Mouse (Mus musculus) heart, embryonic 12.5 days (tissue): ENCODE data around the gene Gys2. TPM values are rescaled to one million over a fixed set of nuclear protein-coding genes. Genes with fewer than 3 reads are reported as not detected.

Experiments used
- ATAC-seq: fragments of 200-750 bp; cut with Nextera tagmentation; 2 replicates; pipeline ENCODE4 v1.8.0; 2017; ENCODE audit warnings: moderate TSS enrichment, moderate library complexity; ENCODE audit not compliant: insufficient number of reproducible peaks, low FRiP score
- H3K27ac ChIP-seq: fragments of 300-500 bp; sonication (generic); 2 replicates; pipeline ENCODE4 v1.5.1; 2016; ENCODE audit warnings: mild to moderate bottlenecking, moderate library complexity; ENCODE audit not compliant: poor library complexity, severe bottlenecking
- H3K27me3 ChIP-seq: fragments of 300-500 bp; sonication (generic); replicated peaks from 2 replicates; pipeline ENCODE4 v1.6.1; 2016; ENCODE audit warnings: mild to moderate bottlenecking, moderate library complexity
- H3K36me3 ChIP-seq: fragments of 300-500 bp; sonication (generic); 2 replicates; pipeline ENCODE4 v1.6.1; 2016; ENCODE audit warnings: mild to moderate bottlenecking, moderate library complexity
- H3K4me1 ChIP-seq: fragments of 300-500 bp; sonication (generic); replicated peaks from 2 replicates; pipeline ENCODE4 v1.6.1; 2016; ENCODE audit warnings: mild to moderate bottlenecking
- H3K4me2 ChIP-seq: fragments of 300-500 bp; sonication (generic); 2 replicates; pipeline ENCODE4 v1.6.1; 2016; ENCODE audit warnings: mild to moderate bottlenecking, moderate library complexity
- H3K4me3 ChIP-seq: fragments of 300-500 bp; sonication (generic); 2 replicates; pipeline ENCODE4 v1.5.1; 2016; ENCODE audit warnings: mild to moderate bottlenecking
- H3K9ac ChIP-seq: fragments of 300-500 bp; sonication (generic); 2 replicates; pipeline ENCODE4 v1.6.1; 2016; ENCODE audit warnings: mild to moderate bottlenecking, moderate library complexity
- H3K9me3 ChIP-seq: fragments of 300-500 bp; sonication (generic); replicated peaks from 2 replicates; pipeline ENCODE4 v1.6.1; 2016; ENCODE audit warnings: mild to moderate bottlenecking, moderate library complexity
- WGBS: fragments of 180-500 bp; shearing (Covaris S2); methylation state at CpG from one replicate; pipeline ENCODE4 v1.1.7; 2016; 5-methylcytosine and 5-hydroxymethylcytosine counted together
- polyA plus RNA-seq: library from polyadenylated mRNA; unstranded; fragments of >200 nt; fragmentation: Nextera tagmentation; extraction: Ambion mirVana; gene quantifications from 2 replicates; pipeline ENCODE4 v1.2.1, GENCODE M21; 2016

The Gys2 gene
- polyA plus RNA-seq, 1 experiment from 2014 or later, result 0.40 TPM

GRCm38 (mm10) chr6:142455314-142455996, 17.5 kb downstream of the Gys2 start:
- H3K27me3 ChIP-seq, result no peaks in the 10 kb centered on the region
- H3K4me3 ChIP-seq, result no peak overlapping the region
- WGBS, result 47% methylated on average over 7 of the region's 7 CpGs
- H3K9ac ChIP-seq, result no peak overlapping the region
- 0 out of 2 replicates have a peak, but pooled peaks cover 4% of the 10 kb centered on the region for H3K4me1 ChIP-seq
- H3K9me3 ChIP-seq, result 0 out of 2 replicates have a peak, but pooled peaks cover 2% of the 10 kb centered on the region
- H3K36me3 ChIP-seq, result no peaks in the 10 kb centered on the region
- no peak overlapping the region for H3K27ac ChIP-seq
- 0 out of 2 replicates have a peak overlapping the region, but pooled peaks have one; percentile 2 for H3K4me2 ChIP-seq
- no peak for ATAC-seq

DNA sequence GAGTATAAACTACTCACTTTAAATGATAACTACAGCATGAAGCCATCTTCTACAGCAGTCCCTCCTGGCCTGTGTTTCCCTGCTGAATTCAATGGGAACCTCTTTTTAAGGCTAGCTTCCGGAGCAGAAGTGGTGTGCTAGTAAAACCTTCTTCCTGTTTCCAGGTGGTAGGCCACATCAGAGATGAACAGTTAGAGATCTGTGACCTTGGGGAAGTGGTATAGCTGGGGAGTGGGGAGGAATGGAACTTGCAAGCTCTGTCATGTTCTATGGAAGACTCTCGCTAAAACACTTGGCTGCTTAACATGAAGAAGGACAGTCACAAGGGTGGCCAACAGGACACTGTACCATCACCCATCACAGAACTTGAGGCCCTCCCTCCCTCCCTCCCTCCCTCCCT, 19.6 kb downstream of the Gys2 start:
- H3K4me1 ChIP-seq, result 0 out of 2 replicates have a peak, but pooled peaks cover 4% of the 10 kb centered on the region
- H3K9me3 ChIP-seq, result 0 out of 2 replicates have a peak, but pooled peaks cover 2% of the 10 kb centered on the region
- no peak overlapping the region for H3K27ac ChIP-seq
- ATAC-seq, result no peak
- no peaks in the 10 kb centered on the region for H3K36me3 ChIP-seq
- no peak overlapping the region for H3K4me2 ChIP-seq
- 60% methylated on average over 2 of the region's 2 CpGs for WGBS
- no peak overlapping the region for H3K4me3 ChIP-seq
- no peaks in the 10 kb centered on the region for H3K27me3 ChIP-seq
- H3K9ac ChIP-seq, result no peak overlapping the region

DNA sequence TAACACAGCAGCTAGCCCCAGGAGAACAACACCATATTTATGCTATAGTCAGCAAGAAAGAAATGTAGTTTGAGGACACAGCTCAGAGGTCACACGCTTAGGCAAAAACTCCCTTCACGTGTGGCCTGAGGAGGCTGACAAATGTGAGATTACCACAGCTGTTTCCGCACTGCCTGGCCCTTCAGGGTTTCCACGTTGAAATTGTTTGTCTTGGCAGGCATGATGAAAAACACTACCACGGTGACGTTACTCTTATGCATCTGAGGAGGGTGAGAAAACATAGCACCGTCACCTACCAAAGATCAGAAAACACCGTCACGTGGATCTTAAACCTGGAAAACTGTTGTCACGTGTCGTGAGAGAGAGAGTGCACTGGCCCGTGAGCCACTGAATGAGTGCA, 21.5 kb downstream of the Gys2 start:
- H3K4me1 ChIP-seq, result 0 out of 2 replicates have a peak, but pooled peaks cover 4% of the 10 kb centered on the region
- ATAC-seq, result peak; percentile 71
- H3K27ac ChIP-seq, result no peak overlapping the region
- H3K9ac ChIP-seq, result no peak overlapping the region
- no peaks in the 10 kb centered on the region for H3K36me3 ChIP-seq
- H3K4me3 ChIP-seq, result no peak overlapping the region
- 0 out of 2 replicates have a peak, but pooled peaks cover 2% of the 10 kb centered on the region for H3K9me3 ChIP-seq
- no peaks in the 10 kb centered on the region for H3K27me3 ChIP-seq
- 61% methylated on average over 12 of the region's 12 CpGs for WGBS
- H3K4me2 ChIP-seq, result no peak overlapping the region

DNA sequence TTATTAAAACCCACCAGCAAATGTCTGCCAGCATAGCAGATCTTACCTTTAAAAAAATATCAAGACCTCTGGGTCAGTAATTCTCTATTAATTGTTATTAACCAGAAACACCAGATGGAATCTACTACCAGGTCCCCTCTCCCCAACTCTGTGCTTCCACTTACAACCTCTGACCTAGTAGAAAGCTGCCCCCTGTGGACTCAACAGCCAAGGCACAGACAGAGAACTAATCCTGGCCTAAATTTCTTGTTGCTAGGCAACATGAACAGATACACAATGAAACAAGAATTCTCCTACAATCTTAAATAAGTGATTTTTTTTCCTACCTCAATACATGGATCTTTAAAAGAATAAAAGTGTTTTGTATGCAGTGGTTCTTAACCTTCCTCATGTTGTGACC, 43.8 kb downstream of the Gys2 start:
- Histone ChIP-seq H3K36me3 (no peaks in the 10 kb centered on the region), H3K9me3 (no peaks in the 10 kb centered on the region), H3K4me3 (no peak overlapping the region), H3K9ac (no peak overlapping the region), H3K4me2 (no peak overlapping the region), H3K4me1 (no peaks in the 10 kb centered on the region), H3K27me3 (no peaks in the 10 kb centered on the region), H3K27ac (no peak overlapping the region)
- ATAC-seq, result no peak

DNA sequence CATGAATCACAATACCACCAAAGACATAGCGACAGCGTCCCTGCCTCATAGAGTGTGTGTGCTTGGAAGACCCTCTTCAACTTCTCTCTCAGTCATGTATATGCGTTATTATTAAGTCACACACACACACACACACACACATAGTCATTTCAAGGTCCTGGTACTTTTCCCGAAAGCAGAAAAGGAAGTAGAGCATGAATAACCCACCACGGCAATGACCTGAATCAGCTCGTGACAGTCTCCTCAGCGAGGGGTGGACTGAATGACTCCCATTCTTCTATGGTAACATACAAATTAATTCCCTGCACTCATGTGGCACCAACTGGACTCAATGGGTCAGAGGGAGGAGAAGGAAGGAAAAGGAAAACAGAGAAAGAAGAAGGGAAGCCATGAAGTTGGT, 47.9 kb downstream of the Gys2 start:
- Histone ChIP-seq H3K36me3 (no peaks in the 10 kb centered on the region), H3K4me3 (no peak overlapping the region), H3K27ac (no peak overlapping the region), H3K9me3 (no peaks in the 10 kb centered on the region), H3K27me3 (no peaks in the 10 kb centered on the region), H3K9ac (no peak overlapping the region), H3K4me2 (no peak overlapping the region), H3K4me1 (no peaks in the 10 kb centered on the region)
- ATAC-seq, result no peak
- WGBS, result 70% methylated on average over 7 of the region's 7 CpGs

DNA sequence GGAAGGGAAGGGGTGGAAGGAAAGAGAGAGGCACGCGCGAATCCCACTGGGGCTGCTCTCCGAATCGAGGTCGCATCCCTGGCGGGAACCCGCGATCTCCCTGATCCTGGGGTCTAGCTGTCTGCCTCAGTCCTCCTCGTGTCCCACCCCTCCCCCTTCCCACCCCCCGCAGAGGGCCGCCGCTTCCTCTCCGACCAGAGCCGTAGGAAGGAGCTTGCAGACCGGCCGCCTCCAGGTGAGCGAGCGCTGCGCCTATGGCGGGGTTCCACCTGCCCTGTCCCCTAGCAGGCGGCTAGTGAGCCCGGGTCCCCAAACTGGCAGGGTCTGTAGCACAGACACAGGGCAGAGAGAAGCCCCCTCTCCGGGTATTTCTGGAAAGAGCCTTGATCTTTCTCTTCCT, 58.3 kb downstream of the Gys2 start:
- ATAC-seq, result no peak

GRCm38 (mm10) chr6:142413845-142414244, 59.1 kb downstream of the Gys2 start:
- ATAC-seq, result no peak
- no peak overlapping the region for H3K9ac ChIP-seq
- H3K4me3 ChIP-seq, result no peak overlapping the region
- H3K27ac ChIP-seq, result no peak overlapping the region
- H3K27me3 ChIP-seq, result peaks cover 34% of the 10 kb centered on the region
- H3K9me3 ChIP-seq, result no peaks in the 10 kb centered on the region
- H3K4me1 ChIP-seq, result peaks cover 7% of the 10 kb centered on the region; the same call in 1 of the 2 replicates
- H3K4me2 ChIP-seq, result peak overlapping the region; percentile 67
- 11% methylated on average over 12 of the region's 12 CpGs for WGBS
- no peaks in the 10 kb centered on the region for H3K36me3 ChIP-seq

More for the DNA sequence above, 58.3 kb downstream of the Gys2 start:
- H3K4me3 ChIP-seq, result peak overlapping the region; percentile 39
- H3K4me1 ChIP-seq, result peaks cover 7% of the 10 kb centered on the region; the same call in 1 of the 2 replicates
- H3K27me3 ChIP-seq, result peaks cover 34% of the 10 kb centered on the region
- H3K4me2 ChIP-seq, result peak overlapping the region; percentile 67
- H3K27ac ChIP-seq, result no peak overlapping the region
- H3K9ac ChIP-seq, result no peak overlapping the region; the same call in 1 of the 2 replicates
- H3K36me3 ChIP-seq, result 0 out of 2 replicates have a peak, but pooled peaks cover 2% of the 10 kb centered on the region
- no peaks in the 10 kb centered on the region for H3K9me3 ChIP-seq
- WGBS, result 1% methylated on average over 24 of the region's 24 CpGs

DNA sequence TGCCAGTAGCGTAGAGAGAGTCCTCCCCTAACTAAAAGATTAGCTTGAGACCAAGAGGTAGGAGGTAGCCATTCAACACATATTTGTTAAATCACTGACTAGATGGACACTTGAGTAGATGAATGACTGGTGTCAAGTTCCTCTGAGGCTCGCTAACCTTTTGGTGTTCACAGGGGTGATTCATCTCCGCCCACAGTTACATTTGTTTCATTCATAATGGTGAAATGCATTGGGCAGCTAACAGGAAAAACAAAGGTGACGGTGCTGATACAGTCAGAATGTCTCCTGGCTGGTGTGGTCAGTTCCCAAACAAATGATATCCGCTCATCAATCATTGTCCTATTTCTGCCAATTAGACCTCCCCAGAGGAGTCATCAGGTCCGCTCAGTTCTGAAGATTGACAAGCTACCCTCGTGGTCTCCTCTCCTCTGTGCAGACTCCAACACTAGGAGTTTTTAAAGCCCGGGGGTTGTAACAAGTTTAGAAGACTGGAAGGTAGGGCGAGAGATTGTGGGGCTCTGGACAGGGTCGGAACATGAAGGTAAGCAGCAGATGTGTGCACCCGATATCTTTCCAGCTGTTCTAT, 59.9 kb downstream of the Gys2 start, which contains the start of gene Spx:
Spx (plus strand) TSS at position 536 of the 586 bp plus-strand sequence.
- Histone ChIP-seq H3K27ac (no peak within 1 kb of the TSS), H3K9ac (no peak within 1 kb of the TSS), H3K9me3 (no peaks in the 10 kb centered on the region), H3K36me3 (no peaks in the 10 kb centered on the region), H3K27me3 (peaks cover 34% of the 10 kb centered on the region), H3K4me1 (peaks cover 7% of the 10 kb centered on the region; the same call in 1 of the 2 replicates), H3K4me2 (peak within 1 kb of the TSS; percentile 67), H3K4me3 (peak within 1 kb of the TSS; percentile 39; the same call in 1 of the 2 replicates)
- ATAC-seq, result no peak
- WGBS, result 65% methylated on average over 11 of the region's 11 CpGs

GRCm38 (mm10) chr6:142411140-142411539, 61.8 kb downstream of the Gys2 start:
- Histone ChIP-seq H3K9me3 (no peaks in the 10 kb centered on the region), H3K4me1 (peaks cover 7% of the 10 kb centered on the region; the same call in 1 of the 2 replicates), H3K9ac (no peak overlapping the region), H3K27ac (no peak overlapping the region), H3K4me3 (no peak overlapping the region), H3K4me2 (no peak overlapping the region), H3K36me3 (no peaks in the 10 kb centered on the region), H3K27me3 (peaks cover 34% of the 10 kb centered on the region)
- no peak for ATAC-seq
- 21% methylated on average over 1 of the region's 1 CpGs for WGBS

- Histone ChIP-seq H3K4me2 (no peak overlapping the region), H3K9ac (no peak overlapping the region), H3K4me1 (peaks cover 10% of the 10 kb centered on the region), H3K36me3 (peaks cover 48% of the 10 kb centered on the region), H3K4me3 (no peak overlapping the region), H3K9me3 (no peaks in the 10 kb centered on the region), H3K27me3 (no peaks in the 10 kb centered on the region), H3K27ac (no peak overlapping the region)
- no peak for ATAC-seq
- 86% methylated on average over 6 of the region's 6 CpGs for WGBS
These were observed 77.2 kb downstream of the Gys2 start for GRCm38 (mm10) chr6:142395756-142396155.

GRCm38 (mm10) chr6:142394669-142395068, 78.2 kb downstream of the Gys2 start:
- Histone ChIP-seq H3K27me3 (no peaks in the 10 kb centered on the region), H3K4me3 (no peak overlapping the region), H3K9ac (no peak overlapping the region), H3K4me2 (no peak overlapping the region), H3K36me3 (peaks cover 39% of the 10 kb centered on the region), H3K27ac (no peak overlapping the region), H3K4me1 (peaks cover 14% of the 10 kb centered on the region), H3K9me3 (no peaks in the 10 kb centered on the region)
- WGBS, result 77% methylated on average over 5 of the region's 5 CpGs
- no peak for ATAC-seq
